ENCODE assay signal across 20 mouse cellular contexts in genomic region chr13:55017154-55017897, GRCm38 (mm10). TPM values are rescaled to one million over a fixed set of nuclear protein-coding genes. Genes with fewer than 3 reads are reported as not detected.
DNase-seq lines count a peak whose midpoint lies in the region; ATAC-seq and TF ChIP-seq lines count a peak whose summit lies in the region.
"Had no signal": no experiment of that assay in that cellular context is flagged by ENCODE, and none has a peak within 500 bp of the region (broad histone marks: within the 10 kb centered on the region; RNA-seq: fewer than 3 reads in every experiment).

No protein-coding gene starts in this region.

- no peaks in the 10 kb centered on the region for H3K4me1 ChIP-seq in lung, postnatal 0 days (ENCODE audit: insufficient read depth, low read depth, low read length)
- H3K4me1 ChIP-seq in thymus, adult 2 months (replicated peaks; ENCODE audit: control insufficient read depth, insufficient read depth, low read length) = peaks cover 24% of the 10 kb centered on the region
- H3K4me1 ChIP-seq in bone marrow macrophage, adult 2 months (ENCODE audit: control insufficient read depth, insufficient read depth, low read length) = peaks cover 46% of the 10 kb centered on the region
- H3K4me1 ChIP-seq: embryonic facial prominence, embryonic 12.5 days; forebrain, embryonic 15.5 days; heart, embryonic 12.5 days had no signal

- TF ChIP-seq EP300 in lung, postnatal 0 days (IDR thresholded peaks at IDR 0.05) = no peak

- ATAC-seq in lung, postnatal 0 days = no peak
- ATAC-seq: forebrain, embryonic 15.5 days; hindbrain, embryonic 16.5 days; Patski had no signal

- H3K27ac ChIP-seq in lung, postnatal 0 days (ENCODE audit: low read length) = no peak overlapping the region
- H3K27ac ChIP-seq in thymus, adult 2 months (ENCODE audit: control insufficient read depth, insufficient read depth, low read length) = peak overlapping the region; percentile 57; the same call in 1 of the 2 replicates
- H3K27ac ChIP-seq in bone marrow macrophage, adult 2 months (ENCODE audit: insufficient read depth, low read depth, low read length) = 0 out of 2 replicates have a peak overlapping the region, but pooled peaks have one; percentile 28
- H3K27ac ChIP-seq: embryonic facial prominence, embryonic 12.5 days; forebrain, embryonic 15.5 days; heart, adult 2 months; hindbrain, embryonic 12.5 days had no signal

- no peak overlapping the region for H3K9ac ChIP-seq in lung, postnatal 0 days (replicated peaks; ENCODE audit: low read depth)
- H3K9ac ChIP-seq: embryonic facial prominence, embryonic 12.5 days; forebrain, embryonic 15.5 days; heart, embryonic 12.5 days; hindbrain, embryonic 12.5 days had no signal

- TF ChIP-seq CTCF in lung, postnatal 0 days (IDR thresholded peaks at IDR 0.05) = no peak
- TF ChIP-seq CTCF in thymus, adult 2 months (IDR thresholded peaks at IDR 0.05; ENCODE audit: borderline replicate concordance, control insufficient read depth, extremely low read depth, insufficient read depth, low read length, poor library complexity) = no peak
- no peak for TF ChIP-seq CTCF in bone marrow macrophage, adult 2 months (IDR thresholded peaks at IDR 0.05; ENCODE audit: low read depth, low read length)

- H3K4me2 ChIP-seq in lung, postnatal 0 days (replicated peaks; ENCODE audit: low read depth, low read length) = no peak overlapping the region
- H3K4me2 ChIP-seq: embryonic facial prominence, embryonic 12.5 days; forebrain, embryonic 15.5 days; heart, embryonic 12.5 days; hindbrain, embryonic 12.5 days had no signal

- H3K27me3 ChIP-seq in lung, postnatal 0 days (replicated peaks; ENCODE audit: insufficient read depth, low read length) = no peaks in the 10 kb centered on the region
- H3K27me3 ChIP-seq in thymus, adult 2 months (ENCODE audit: control insufficient read depth, insufficient read depth, low read length) = no peaks in the 10 kb centered on the region
- H3K27me3 ChIP-seq: forebrain, embryonic 15.5 days had no signal

- H3K9me3 ChIP-seq in lung, postnatal 0 days (ENCODE audit: low read length) = no peaks in the 10 kb centered on the region
- H3K9me3 ChIP-seq: embryonic facial prominence, embryonic 12.5 days; forebrain, embryonic 15.5 days; heart, embryonic 12.5 days; hindbrain, embryonic 12.5 days had no signal

- no peak overlapping the region for H3K4me3 ChIP-seq in lung, postnatal 0 days (ENCODE audit: low read depth, low read length)
- no peak overlapping the region for H3K4me3 ChIP-seq in thymus, adult 2 months (ENCODE audit: control insufficient read depth, insufficient read depth, low read length)
- no peak overlapping the region for H3K4me3 ChIP-seq in bone marrow macrophage, adult 2 months (ENCODE audit: insufficient read depth, low read length)
- H3K4me3 ChIP-seq: embryonic facial prominence, embryonic 12.5 days; forebrain, embryonic 15.5 days; heart, adult 2 months; heart, embryonic 12.5 days; hindbrain, embryonic 12.5 days had no signal

- 65% methylated on average over 12 of the region's 12 CpGs for WGBS in lung, postnatal 0 days
- WGBS in thymus, adult 2 months = 86% methylated on average over 12 of the region's 12 CpGs

- DNase-seq in lung, postnatal 0 days (ENCODE audit: low spot score) = peak; percentile 9
- no peak for DNase-seq in lung, postnatal 10 days
- DNase-seq in thymus, adult 2 months = no peak
- DNase-seq in thymus, postnatal 10 days (ENCODE audit: low spot score in 2 of 2) = no peak
- peak; percentile 26 to 51 for DNase-seq in natural killer cell, adult 2 months (ENCODE audit: low spot score in 2 of 2)
- DNase-seq in adrenal gland, postnatal 36 days = no peak
- DNase-seq: adrenal gland, postnatal 14 days; cerebellum, adult 11 months; cerebellum, adult 9-10 months; cerebellum, postnatal 25 days; gastrocnemius, postnatal 10 days; heart, adult 2 months; heart, postnatal 36 days had no signal

- TF ChIP-seq POLR2A in thymus, adult 2 months (IDR thresholded peaks at IDR 0.05; ENCODE audit: control insufficient read depth, extremely low read depth, insufficient read depth, low read length, poor library complexity) = no peak
- TF ChIP-seq POLR2A in bone marrow macrophage, adult 2 months (IDR thresholded peaks at IDR 0.05; ENCODE audit: borderline replicate concordance, low read depth, low read length) = no peak

- no peaks in the 10 kb centered on the region for H3K36me3 ChIP-seq in lung, postnatal 0 days (ENCODE audit: insufficient read depth, low read length)
- H3K36me3 ChIP-seq in thymus, adult 2 months (ENCODE audit: control insufficient read depth, insufficient read depth, low read length) = no peaks in the 10 kb centered on the region
- H3K36me3 ChIP-seq: embryonic facial prominence, embryonic 12.5 days; forebrain, embryonic 15.5 days; heart, embryonic 12.5 days; hindbrain, embryonic 12.5 days had no signal

RNA-seq across cellular contexts. Expression of gene Hk3, which starts 3.9 kb away (rescaled TPM):
- polyA plus RNA-seq in lung, postnatal 0 days (2015; fragmentation: Nextera tagmentation; extraction: Ambion mirVana) = 1.0 and 1.1 TPM in 2 replicates
- polyA plus RNA-seq in thymus, adult 2 months (2012; rRNA removed) = 3.5 and 4.1 TPM in 2 replicates
- polyA plus RNA-seq in bone marrow macrophage, adult 2 months (2012; ENCODE audit: insufficient read depth, insufficient read length, missing spikeins) = 70.8 and 78.5 TPM in 2 replicates
- 1 to 10 TPM in 1 of 2 experiments, under 1 TPM in 1; 0.72 to 1.1 TPM for total RNA-seq in adrenal gland, postnatal 36 days (2021)
- polyA plus RNA-seq: Patski had no signal

Comparison
In these comparisons a context has a peak if more than half of its experiments do, and no peak if none do; other contexts are left out.
1. DNase-seq: peak in lung, postnatal 0 days (single experiment) and natural killer cell, adult 2 months (2 of 2); none in lung, postnatal 10 days (single experiment), thymus, adult 2 months (single experiment), thymus, postnatal 10 days (0 of 2) and adrenal gland, postnatal 36 days (0 of 2).
2. RNA of gene Hk3, which starts 3.9 kb away (polyA plus RNA-seq): 70.8 to 78.5 TPM in bone marrow macrophage, adult 2 months; 3.5 to 4.1 TPM in thymus, adult 2 months and 1.0 to 1.1 TPM in lung, postnatal 0 days; every median in the first group is over 10 times any median in the second.